Mouse (Mus musculus) liver, adult (tissue): ENCODE results near the gene Amy1.
"Not testable (repeated sequence)": the region's sequence is repeated elsewhere in the genome, so short reads cannot be mapped to it uniquely, and the experiment has no call there.

ENCODE experiments used
- GATA4 ChIP-seq: IDR thresholded peaks from 2 replicates; pipeline ENCODE4 v1.6.1; 2014; ENCODE audit warnings: mild to moderate bottlenecking, low read length; ENCODE audit not compliant: insufficient replicate concordance

Gene Amy1

DNA sequence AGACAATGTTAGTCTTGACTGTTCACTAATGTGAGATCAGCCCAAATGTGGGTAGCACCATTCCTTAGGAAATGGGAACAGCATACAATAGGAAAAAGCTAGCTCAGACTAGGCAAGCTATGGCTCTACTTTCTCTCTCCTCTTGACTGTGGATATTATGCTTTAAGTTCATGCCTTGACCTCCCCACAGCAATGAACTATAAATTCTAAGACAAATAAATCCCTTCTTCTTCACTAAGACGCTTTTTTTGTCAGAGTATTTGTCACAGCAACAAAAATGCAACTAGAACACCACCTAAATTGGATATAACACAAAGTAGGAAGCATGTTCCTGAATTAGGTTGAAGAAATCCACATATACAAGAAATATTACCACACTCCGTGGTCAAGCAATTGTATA lies at the start of gene Amy1:
TSS of gene Amy1 (minus strand) at position 101 of the 400 bp plus-strand sequence.
- no peak for TF ChIP-seq GATA4

DNA sequence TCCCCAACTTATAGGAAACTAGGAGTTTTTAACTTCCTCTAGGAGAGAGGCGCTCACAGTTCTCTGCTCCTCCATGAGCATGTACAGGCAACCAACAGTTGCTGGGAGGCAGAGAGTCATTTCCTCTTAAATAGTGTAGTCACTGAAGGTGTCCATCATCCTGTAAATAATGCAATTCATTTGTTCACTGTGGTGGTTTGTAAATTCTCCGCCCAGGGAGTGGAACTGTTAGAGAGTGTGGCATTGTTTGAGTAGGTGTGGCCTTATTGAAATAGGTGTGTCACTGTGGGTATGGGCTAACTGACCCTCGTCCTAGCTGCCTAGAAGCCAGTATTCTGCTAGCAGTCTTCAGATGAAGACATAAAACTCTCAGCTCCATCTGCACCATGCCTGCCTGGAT lies 47.8 kb upstream of the Amy1 start:
- no peak for TF ChIP-seq GATA4

DNA sequence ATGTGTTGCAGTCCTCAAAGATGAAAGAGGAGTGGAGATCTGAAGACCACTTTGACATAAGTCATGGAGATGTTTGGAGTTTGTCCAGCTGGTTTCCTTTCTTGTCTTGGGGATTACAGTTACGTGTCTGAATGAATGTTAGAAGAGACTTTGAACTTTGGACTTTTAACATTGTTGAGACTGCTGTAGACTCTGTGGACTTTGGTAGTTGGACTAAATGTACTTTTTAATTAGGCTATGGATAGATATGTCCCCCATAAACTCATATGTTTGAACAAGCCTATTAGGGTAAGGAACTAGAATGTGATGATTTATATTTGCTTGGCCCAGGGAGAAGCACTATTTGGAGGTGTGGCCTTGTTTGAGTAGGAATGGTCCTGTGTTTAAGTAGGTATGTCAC lies 33.0 kb upstream of the Amy1 start:
- TF ChIP-seq GATA4 = no peak

DNA sequence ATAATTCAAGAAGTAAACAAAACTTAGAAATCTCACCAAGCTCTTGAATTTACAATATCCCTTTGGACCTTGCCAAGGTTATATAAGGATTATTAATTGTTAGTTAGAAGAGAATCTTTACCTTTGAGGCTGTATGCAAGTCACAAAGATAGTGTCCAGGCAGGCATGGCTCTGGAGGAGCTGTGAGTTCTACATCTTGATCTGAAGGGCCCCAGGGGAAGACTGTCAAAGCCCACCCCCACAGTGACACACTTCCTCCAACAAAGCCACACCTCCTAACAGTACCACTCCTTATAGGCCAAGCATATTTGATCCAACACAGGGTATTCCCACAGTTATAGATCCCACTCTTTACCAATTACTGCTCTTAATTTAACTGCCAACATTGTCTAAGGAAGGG lies 27.7 kb upstream of the Amy1 start:
- TF ChIP-seq GATA4 = no peak

DNA sequence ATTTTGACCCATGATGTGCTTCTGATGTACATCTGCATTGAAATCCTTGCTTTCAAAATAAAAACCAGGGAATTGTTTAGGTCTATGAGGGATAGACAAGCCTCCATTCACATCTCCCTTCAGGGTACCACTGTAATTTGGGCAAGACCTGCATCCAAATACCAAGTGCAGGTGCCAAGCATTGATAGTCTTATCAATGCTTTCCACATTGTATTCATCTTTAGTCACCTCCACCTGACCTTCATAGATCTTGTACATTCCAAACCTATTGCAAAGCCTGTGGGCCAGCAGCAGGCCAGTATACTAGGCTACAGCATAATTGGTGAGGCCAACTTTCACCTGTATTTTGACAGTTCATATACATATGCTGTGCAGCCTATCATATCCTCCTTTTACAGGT lies 25.1 kb upstream of the Amy1 start:
- no peak for TF ChIP-seq GATA4

DNA sequence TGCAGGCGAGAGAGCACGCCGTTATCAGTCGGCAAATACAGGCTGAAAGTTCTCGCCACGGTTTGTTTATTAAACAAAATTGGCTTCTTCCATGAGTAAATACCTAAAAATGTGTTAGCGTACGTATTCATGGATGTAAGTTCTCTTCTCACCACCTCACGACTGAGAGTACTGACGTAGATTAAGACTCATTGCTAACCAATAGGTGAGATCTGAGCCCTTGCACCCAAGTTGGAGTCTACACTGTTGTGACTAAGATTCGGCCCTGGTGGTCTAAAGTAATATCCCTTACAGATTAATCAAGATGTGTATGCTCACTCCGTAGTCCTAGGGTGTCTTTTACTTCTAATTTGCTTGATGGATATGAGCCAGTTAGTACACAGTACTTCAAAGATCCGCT lies 24.1 kb upstream of the Amy1 start:
- no peak for TF ChIP-seq GATA4

DNA sequence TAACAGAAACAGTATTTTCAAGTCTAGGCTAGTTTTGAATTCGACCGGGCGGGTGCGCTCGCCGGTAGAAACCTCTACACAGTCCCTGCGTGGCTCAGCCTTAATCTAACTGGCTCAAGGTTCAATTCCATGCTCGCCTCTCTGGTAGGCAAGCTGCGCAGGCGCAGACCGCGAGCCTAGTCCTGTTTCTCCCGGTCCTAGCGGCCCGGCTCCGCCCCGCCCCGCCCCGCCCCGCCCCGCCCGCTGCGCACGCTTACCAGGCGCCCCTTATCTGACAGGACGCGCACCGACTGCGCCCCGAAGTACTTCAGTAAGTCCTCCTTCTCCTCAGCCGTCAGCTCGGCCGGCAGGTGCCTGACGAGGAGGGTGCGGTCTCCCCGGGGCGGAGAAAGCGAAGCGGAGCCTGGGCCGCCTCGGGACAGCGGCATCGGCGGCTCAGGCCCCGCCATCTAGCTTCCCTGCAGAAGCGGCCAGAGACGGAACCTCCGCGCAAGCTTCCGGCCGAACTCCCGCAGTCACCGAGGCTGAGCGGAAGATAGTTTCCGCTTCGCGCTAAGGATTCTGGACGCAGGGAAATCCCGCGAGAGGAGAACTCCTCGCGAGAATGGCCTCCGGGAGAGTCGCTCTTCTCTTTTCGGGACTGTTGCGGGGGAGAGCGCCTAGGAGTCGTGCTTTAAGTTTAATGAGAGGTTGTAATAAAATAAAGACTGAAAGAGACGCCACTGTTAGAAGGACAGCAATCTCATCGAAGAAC lies 23.3 kb upstream of the Amy1 start, which contains the start of gene Rnpc3:
TSS of gene Rnpc3 (minus strand) at position 544 of the 754 bp plus-strand sequence.
- peak; percentile 96; the same call in 1 of the 2 replicates for TF ChIP-seq GATA4

DNA sequence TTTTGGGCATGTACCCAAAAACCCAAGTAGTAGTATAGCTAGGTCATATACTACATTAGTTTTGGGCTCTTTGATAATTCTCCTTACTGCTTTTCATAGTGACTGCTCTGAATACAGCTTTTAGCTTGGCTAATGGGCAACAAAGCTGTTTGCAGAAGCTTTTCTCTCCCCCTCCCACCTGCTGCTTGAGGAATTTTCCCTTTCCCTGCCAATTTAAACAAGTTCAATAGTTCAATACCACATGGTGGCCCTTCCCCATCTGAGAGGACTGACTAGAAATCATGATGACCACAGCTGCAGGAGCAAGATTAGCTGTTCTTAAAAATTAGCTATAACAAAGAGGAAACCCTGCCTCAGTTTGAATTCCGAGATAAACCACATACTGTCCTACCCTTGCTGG lies 15.7 kb downstream of the Amy1 start:
- TF ChIP-seq GATA4 = no peak

DNA sequence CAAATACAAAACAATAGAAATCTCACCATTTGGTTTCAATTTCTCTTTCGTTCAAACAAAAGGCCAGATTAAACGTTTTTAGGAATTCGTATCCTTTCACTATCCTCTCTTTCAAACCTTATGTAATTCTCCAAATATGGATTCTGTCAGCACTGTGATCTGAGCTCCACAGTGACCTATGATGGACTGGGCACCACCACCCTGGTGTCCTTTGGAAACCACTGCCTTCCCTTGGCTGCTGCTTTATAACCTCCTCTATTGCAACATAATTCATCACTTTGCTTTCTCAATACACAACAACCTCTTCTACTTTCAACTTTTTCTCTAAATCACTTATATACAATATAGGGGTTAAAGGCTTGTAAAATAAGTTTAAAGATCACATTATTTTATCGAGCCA lies 31.9 kb downstream of the Amy1 start:
- no peak for TF ChIP-seq GATA4

DNA sequence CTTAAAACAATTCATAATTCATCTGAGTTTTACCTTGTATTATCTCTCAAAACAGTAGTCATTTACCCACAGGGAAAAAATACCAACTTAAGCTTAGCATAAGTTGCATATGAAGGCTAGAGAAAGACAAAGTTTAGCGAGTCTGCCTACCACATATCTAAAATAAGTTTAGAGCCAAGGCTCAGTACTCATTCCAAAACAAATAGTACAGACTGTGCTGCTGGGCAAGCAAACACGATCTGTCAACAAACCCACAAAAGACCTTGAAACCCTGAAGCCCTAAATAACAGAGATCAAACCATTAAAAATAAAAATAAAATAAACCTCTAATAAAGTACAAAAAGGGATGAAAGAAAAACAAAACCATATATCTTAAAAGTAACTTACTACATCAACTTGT lies 32.4 kb downstream of the Amy1 start:
- no peak for TF ChIP-seq GATA4

DNA sequence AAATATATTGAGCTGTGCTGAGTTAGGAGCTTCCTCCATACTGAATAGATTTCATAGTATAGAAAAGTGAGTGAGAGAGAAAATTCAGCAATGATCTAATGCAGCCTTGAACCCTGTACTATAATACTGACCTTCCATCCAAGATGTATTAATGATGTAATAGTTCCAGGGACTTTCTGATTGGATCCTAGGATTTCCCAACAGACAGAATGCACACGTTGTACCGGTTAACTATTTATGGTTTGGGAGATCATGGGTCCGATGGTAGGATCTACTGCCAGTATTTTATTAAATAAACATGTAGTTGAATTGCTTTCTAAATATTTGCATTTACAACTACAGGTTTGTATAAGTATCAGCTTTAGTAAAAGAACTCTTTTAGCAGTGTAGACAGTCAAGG lies 34.3 kb downstream of the Amy1 start:
- no peak for TF ChIP-seq GATA4

DNA sequence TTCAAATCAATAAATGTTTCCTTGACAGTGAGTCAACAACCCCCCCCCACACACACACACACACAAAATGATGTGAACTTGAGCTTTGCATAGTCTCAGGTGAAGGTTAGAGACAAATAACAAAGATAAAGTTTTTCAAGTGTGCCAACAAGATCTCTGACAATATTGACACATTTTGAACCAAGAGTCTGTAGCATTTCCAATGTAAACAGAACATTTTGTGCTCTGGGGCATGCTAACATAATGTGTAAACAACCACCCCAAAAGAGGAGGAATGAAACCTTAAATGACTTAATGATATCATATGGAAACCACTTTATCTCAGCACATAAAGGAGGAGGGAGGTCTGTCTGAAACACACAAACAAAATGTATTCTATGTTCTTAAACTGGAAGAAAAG lies 66.8 kb downstream of the Amy1 start:
- no peak for TF ChIP-seq GATA4

DNA sequence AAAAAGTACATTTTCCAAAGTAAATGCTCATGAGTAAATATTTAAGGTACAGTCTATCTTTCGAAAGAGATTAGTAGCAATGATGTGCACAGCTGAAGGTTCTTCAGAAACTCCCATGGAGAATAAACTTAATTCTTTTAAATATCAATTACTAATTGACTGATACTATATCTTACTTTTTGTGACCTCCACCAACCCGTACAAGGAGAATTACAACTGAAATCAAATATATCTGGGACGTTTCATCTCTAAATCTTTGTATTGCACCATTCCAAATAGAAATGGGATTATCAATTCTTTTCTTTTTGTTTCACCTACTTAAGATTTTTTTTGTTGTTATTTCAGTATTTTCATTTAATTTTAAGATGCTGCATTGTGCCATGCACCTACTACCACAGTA lies 74.2 kb downstream of the Amy1 start, which contains the start of gene Amy2a1:
TSS of gene Amy2a1 (minus strand) at position 101 of the 400 bp plus-strand sequence.
- TF ChIP-seq GATA4 = not testable (repeated sequence)
